Mouse (Mus musculus): ENCODE results near the gene Dpp4.

Gene Dpp4

DNA sequence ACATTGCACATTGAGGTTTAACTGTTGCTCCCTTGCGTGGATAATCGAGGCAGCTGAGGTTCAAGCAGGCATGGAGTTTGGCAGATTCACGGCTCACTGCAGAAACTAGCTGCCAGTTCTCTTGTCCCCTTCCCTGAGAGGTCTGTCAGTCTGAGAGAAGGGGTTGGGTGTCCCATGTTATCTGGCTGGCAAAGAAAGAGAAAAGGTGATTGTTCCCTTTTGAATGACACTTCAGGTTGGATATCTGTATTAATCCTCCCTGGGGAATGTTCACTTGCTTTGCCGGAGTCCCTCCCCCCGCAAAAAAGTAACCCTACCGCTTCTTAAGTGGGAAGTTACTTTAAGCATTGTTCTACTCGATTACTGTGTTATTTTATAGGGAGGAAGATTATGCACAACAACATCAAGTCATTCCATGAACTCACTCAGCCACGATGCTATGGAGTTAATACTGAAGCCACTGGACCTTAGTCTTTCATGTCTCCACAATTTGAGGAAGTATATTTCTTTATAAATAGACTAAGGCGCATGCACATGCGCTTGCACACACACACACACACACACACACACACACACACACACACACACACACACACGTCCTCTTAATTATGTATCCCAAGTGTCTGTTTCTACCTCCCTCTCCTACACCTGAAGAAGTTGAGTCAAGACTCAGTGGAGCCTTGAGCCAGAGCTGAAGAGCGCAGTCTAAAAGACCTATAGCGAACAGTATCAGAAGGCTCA, at the start of gene Dpp4:
Dpp4 (minus strand) TSS at position 151 of the 741 bp plus-strand sequence.
- DNase-seq (ENCODE audit: low read depth): no peak

- DNase-seq (ENCODE audit: low read depth): no peak
Observed at GRCm38 (mm10) chr2:62460815-62461450, 48.9 kb upstream of the Dpp4 start.

DNA sequence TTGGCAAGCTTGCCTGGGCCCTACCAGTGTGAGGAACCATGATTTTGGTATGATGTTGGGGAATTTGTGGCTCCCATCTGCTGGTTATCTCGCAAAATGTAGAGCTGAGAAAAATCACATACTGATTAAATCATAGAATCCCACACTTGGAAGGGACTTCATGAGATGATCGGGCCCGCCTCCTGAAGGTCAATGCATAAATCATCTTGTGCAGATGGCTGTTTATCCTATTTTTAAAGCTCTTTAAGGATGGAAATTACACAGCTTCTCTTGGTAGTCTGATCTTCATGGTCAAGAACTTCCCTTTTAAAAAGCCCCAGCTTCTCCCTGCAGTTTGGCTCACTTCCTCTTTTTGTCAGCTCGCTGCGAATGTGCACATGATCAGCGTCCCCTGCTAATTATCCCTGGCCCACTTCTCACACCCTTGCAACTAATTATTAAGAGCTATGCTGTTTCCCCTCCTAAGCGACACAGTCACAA, 48.2 kb upstream of the Dpp4 start:
- peak; percentile 88 for DNase-seq (ENCODE audit: low read depth)

GRCm38 (mm10) chr2:62459241-62460174, 47.5 kb upstream of the Dpp4 start:
- DNase-seq (ENCODE audit: low read depth): no peak

DNA sequence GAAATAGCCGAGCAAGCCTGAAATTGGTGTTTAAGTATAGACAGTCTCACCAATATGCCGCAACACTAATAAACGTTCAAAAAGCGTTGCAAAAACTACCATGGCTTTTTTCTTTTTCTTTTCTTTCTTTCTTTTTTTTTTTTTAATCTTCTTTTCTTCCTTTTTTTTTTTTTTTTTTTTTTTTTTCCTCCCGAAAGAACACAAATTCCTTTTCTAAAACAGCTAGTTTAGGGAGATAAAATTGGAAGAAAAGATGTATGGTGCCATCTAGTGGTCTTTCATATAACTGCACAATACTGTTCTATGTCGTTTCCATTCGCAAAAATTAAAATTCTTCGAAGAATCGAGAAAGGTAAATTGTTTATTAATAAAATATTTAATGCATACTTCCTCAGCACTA, 46.0 kb upstream of the Dpp4 start:
- peak; percentile 82 for DNase-seq (ENCODE audit: low read depth)

DNA sequence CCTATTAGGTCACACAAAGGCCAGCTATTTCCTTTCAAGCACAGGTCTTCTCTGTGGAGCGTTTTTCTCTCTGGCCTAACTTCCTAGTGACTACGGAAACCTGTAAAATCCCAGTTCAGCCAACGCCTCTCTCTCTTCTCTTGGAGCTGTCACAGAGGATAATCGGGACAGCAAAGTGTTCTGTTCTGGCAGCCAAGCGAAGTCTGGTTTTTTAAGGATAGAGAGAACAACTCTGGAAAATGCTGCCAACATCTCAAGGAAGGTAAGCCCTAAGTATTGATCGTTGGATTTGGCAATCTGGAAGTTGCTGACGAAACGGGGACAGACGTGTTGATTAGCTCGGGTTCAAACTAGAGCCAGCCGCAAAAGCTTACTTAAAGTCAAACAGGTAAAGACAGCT, 43.0 kb upstream of the Dpp4 start:
- no peak for DNase-seq (ENCODE audit: low read depth)

DNA sequence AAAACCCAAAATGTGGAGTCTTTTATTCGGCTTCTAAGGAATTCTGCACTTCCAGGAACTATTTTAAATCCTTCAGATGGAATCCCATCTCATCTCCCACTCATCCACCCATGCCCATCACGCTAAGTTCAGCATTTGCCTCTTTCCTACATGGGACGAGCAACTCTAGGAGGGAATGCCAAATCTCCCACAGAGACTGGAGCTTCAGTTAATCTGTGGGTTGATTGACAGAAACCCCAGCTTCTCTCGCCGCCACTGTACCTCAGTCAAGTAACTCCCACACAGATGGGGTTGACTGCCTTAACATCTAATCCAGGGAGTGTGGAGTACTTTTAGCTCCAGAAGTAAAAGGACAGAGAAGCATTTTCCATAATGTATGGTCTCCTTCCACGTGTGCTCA, 42.0 kb upstream of the Dpp4 start:
- no peak for DNase-seq (ENCODE audit: low read depth)

DNA sequence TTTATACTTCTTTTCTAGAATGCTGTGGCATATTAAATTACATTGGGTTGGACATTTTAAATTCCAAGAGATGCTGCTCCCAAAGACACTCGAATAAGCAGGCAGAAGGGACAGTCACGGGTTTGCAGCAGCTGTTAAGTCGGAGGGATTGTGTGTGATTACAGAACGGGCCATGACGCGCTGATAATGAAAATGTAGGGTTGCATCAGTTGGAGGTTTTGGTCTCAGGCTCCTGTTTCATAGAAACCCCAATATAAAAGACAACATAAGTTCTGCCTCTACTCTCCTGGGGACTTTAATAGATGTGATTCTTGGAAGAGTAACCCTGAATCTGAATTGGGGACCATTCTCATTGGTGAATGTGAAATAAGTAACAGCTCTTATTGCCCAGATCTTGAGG, 38.3 kb upstream of the Dpp4 start:
- no peak for DNase-seq (ENCODE audit: low read depth)

DNA sequence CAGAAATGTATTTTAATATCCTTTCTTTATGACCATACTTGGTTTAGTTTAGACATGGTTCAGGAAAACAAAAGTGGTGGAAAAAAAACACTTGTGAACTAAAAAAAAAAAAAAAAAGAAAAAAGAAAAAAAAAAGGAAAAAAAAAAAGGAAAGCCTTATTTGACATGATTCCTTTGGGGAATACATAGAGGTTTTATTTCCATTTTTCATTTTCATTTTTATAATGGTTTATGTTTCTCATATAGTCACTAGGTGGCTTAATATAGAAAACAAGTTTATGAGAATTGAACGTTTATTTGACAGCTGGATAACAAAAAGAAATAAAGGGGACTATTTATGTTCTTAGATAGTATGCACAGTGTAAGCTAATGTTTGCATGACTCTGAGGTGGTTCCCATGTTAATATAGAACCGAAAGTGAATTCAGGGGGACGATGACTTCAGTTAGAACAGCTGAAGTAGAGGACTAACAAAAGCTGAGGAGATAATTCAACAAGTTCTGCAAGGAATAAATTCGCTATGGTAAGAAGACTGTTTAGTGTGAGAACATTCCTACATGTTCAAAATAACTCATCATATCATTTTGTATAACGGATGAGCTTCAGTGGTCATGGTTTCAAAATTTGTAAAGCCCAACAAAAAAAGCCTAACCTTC, 37.8 kb upstream of the Dpp4 start:
- DNase-seq (ENCODE audit: low read depth): no peak

DNA sequence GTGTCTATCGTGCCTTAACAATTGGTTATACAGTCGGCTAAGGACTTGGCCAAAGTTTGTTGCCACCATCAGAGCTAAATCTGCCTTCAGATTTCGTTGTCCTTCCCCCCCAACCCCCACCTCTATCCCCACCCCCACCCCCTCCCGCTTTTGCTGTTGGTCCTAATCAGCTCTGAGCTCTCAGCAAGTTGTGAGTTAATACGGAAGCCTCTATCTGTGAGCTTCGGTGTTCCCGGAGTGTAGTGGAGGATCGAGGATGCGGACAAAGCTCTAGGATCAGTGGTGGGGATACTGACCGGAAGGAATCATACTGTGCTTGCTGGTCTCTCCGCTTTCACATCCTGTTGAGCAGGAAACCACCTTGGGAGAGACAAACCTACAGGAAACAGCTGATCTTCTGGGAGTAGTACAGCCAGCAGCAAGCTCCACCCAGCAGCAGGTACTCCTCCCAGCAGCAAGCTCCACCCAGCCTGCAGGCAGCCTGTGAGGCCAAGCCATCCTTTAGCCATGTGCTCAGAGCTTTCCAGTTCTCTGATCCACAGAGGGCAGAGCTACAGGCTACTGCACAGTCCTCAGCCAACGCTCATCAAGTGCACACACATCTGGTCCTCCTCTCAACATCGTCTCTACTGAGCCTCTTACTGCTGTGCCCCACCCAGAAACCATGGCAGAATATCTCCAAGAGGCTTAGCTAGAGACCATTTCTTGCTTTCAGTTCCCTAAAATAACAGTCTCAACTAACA, 28.9 kb upstream of the Dpp4 start:
- DNase-seq (ENCODE audit: low read depth): peak; percentile 77

DNA sequence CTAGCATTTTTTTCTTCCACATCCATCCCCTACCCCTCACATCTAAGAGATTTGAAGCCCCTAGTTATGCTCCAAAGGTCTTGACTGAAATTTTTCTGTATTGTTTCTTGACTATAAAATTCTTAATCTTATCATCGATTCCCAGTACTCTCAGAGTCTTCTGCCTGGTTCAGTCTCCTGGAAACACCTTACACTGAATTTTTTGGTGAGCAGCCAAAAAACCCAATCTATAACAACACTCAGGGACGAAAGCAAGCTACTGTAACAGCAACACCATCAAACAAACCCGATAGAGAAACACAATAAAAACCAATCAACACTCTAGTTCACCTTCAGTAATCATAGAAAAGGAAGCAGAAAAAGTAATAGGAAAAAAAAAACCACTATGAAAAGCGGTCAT, 28.1 kb upstream of the Dpp4 start:
- DNase-seq (ENCODE audit: low read depth): no peak

GRCm38 (mm10) chr2:62431245-62431795, 19.3 kb upstream of the Dpp4 start:
- no peak for DNase-seq (ENCODE audit: low read depth)

- DNase-seq (ENCODE audit: low read depth): no peak
Observed at GRCm38 (mm10) chr2:62425941-62426340, 13.9 kb upstream of the Dpp4 start.

- DNase-seq (ENCODE audit: low read depth): no peak
Observed at GRCm38 (mm10) chr2:62423343-62423776, 11.3 kb upstream of the Dpp4 start.

- no peak for DNase-seq (ENCODE audit: low read depth)
Observed at GRCm38 (mm10) chr2:62422515-62423342, 10.7 kb upstream of the Dpp4 start.

- DNase-seq (ENCODE audit: low read depth): no peak
Observed at GRCm38 (mm10) chr2:62421229-62421628, 9.2 kb upstream of the Dpp4 start.

DNA sequence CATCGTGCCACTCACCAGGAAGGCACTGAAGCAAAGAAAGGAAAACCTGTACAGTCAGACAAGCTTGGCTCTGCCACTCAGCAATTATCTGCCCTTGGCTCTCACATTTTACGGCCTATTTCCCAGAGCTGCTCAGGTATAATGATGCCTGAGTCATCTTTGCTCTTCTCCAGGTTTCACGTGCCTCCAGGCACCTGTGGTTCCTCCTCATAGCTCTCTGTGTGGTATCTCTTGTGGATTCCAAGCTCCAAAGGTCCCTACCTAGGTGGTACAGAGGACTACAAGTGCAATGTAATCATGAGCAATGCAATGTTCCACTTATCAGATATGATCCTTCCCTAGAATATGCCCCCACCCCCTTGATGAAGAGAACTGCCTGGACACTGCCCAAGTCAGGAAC, 8.0 kb upstream of the Dpp4 start:
- DNase-seq (ENCODE audit: low read depth): no peak

GRCm38 (mm10) chr2:62417233-62417632, 5.2 kb upstream of the Dpp4 start:
- no peak for DNase-seq (ENCODE audit: low read depth)

DNA sequence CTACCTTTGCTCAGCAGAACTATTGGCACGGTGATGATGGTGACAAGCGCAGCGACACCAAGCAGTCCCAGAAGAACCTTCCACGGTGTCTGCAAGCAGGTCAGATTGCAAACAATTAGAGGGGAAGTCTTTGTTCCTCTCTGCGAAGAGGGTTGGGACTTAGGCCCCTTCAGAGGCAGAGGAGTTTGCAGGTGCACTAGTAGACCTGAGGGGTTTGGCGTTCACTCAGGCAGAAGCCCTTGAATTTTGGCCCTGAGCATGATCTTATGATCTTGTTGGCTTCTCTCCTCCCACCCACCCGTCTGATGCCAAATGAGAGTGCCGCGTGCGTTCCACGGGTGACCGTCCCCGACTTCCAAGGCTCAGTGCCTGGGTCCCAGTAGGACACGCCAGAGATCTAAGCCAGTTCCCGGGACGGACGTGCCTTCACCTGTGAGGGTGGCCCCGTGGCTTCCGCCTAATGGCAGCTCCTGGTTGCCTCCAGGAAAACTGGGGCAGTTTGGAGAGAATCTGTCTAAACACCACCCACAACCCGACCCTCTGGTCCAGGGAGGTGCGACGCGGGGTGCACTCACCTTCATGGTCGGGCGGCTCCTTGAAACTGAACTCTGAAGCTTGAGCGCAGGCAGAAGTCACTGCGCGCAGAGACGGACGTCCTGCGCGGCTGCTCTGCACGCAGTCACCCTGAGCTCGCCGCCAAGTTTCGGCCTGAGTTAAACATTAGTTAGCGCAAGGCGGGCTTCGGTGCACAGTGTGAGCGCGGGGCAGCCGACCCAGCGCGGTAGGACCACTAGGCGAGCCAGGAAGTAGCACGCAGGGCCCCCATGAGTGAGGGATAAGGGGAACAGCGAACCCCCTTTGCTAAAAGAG, 585 bp downstream of the Dpp4 start:
- DNase-seq (ENCODE audit: low read depth): no peak

Measured in 416B (cell line).